Mouse (Mus musculus): ENCODE results near the gene Ppm1l.

Ppm1l gene

DNA sequence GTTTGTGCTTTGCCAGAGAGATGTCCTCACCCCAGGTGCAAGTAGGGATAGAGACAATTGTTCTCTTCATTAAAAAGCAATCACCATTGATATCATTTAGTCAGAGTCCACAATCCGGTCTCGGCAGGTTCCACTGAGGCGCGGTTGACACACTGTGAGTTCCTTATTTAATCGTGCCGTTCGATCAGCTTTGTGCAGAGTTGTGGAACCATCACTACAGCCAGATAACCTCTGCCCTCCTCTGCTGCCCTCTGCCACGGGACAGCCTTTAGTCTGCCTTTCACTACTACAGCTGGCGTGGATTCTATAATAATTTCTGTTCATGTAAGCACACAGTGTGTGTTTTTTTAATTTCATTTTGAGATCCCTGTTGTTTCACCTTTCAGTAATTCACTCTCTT is 17.2 kb downstream of the Ppm1l start:
- DNase-seq (ENCODE audit: low read depth, low spot score): no peak

DNA sequence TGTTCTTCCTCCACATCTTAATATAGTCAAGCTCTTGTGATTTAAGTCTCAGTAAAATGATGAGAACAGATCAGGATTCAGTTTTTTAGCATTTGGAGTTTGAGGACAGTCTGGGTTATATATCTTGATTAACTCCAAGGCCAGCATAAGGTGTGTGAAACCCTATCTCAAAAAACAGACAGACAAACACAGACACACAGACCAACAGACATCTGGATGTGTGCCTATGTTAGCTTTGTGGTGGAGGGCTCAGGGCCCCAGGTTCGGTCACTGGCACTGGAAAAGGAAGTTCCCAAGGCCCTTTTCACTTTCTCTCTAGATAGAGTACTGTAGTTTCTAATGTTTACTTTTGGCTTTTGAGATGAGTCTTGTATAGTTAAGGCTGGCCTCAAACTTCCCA is 23.8 kb downstream of the Ppm1l start:
- DNase-seq (ENCODE audit: low read depth, low spot score): no peak

GRCm38 (mm10) chr3:69340971-69341370 is 24.3 kb downstream of the Ppm1l start:
- no peak for DNase-seq (ENCODE audit: low read depth, low spot score)

- no peak for DNase-seq (ENCODE audit: low read depth, low spot score)
Observed at GRCm38 (mm10) chr3:69341514-69341913, 24.9 kb downstream of the Ppm1l start.

- no peak for DNase-seq (ENCODE audit: low read depth, low spot score)
Observed at GRCm38 (mm10) chr3:69342247-69342921, 25.7 kb downstream of the Ppm1l start.

GRCm38 (mm10) chr3:69343124-69343523 is 26.5 kb downstream of the Ppm1l start:
- no peak for DNase-seq (ENCODE audit: low read depth, low spot score)

DNA sequence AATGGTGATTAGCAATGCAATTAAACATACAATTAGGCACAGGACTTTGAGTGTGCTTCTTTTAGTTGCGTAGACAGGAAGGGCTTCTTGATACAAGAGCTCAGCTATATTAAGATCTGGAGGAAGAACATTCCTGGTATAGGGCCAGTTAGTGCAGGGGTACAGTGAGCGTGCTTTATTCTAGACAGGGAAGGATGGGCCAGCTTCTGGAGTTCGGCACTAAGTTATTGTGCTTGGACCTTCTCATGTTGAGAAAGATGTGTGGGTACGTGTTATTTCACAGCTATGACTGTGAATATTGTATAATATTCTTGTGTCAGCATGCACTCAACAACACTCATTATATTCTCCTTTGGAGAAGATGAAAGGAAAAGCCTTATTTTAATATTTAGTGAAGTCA is 29.9 kb downstream of the Ppm1l start:
- no peak for DNase-seq (ENCODE audit: low read depth, low spot score)

GRCm38 (mm10) chr3:69348197-69348920 is 31.7 kb downstream of the Ppm1l start:
- DNase-seq (ENCODE audit: low read depth, low spot score): no peak

GRCm38 (mm10) chr3:69348921-69349237 is 32.2 kb downstream of the Ppm1l start:
- DNase-seq (ENCODE audit: low read depth, low spot score): no peak

GRCm38 (mm10) chr3:69349973-69350372 is 33.3 kb downstream of the Ppm1l start:
- no peak for DNase-seq (ENCODE audit: low read depth, low spot score)

DNA sequence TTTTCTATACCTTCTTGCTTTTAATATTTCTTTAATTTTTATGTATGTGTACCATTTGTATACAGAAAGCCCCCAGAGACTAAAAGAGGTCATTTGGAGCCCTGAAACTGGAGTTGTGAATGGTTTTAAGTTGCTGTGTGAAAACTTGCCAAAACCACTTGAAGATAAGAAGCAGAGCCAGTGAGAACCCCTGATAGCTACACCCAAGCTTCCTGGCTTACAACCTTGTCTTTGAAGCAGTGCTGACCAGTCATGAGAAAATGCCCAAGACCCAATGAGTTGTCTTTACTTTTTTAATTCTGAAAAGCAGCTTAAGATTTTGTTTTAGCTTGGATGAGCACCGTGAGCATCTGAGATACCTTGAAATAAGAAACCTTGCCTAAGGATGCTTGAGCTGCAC is 35.5 kb downstream of the Ppm1l start:
- DNase-seq (ENCODE audit: low read depth, low spot score): no peak

GRCm38 (mm10) chr3:69354681-69355080 is 38.0 kb downstream of the Ppm1l start:
- DNase-seq (ENCODE audit: low read depth, low spot score): no peak

DNA sequence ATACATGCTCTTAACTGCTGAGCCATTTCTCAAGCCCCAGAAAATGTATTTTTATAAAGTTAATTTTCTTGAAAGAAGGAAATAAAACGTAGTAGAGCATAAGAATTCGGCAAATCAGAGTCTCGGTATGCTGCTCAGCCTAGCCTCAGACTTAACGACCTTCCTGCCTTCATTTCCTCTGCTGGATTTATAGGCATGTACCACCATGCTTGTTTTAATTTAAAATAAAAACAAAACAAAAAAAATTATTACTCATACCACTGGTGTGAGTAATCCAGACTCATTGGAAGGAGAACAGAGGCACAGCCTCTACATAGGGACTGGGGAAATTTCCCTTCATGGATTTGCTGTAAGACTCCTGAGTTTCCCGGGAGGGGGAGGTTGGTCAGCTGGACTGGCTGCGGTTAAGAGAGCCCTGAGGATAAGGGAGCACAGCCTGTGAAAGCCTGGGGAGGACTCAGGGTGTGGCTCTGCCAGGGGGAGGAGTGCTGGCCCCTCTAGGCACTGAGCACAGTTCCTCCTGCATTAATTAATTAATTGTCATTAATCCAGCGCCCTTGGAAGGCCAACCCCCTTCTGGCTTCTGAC is 39.5 kb downstream of the Ppm1l start:
- DNase-seq (ENCODE audit: low read depth, low spot score): no peak

- DNase-seq (ENCODE audit: low read depth, low spot score): no peak
Observed at GRCm38 (mm10) chr3:69356781-69357180, 40.1 kb downstream of the Ppm1l start.

- no peak for DNase-seq (ENCODE audit: low read depth, low spot score)
Observed at GRCm38 (mm10) chr3:69357897-69358619, 41.4 kb downstream of the Ppm1l start.

DNA sequence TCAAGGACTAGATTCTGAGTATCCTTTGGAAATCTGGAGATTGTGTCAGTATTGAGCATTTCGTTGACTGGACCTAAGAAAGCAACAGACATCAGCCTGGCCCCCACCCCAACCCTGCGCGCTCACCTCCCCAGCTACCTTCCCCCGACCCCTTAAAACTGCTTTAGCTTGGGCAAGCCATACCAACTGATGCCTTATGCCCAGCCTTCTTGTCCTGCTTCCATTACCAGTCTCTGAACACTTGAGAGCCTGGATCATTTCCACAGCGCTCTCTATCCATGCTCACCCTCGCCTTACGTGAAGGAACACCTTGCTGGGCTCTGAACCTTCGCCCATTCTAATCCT is 41.9 kb downstream of the Ppm1l start:
- DNase-seq (ENCODE audit: low read depth, low spot score): no peak

DNA sequence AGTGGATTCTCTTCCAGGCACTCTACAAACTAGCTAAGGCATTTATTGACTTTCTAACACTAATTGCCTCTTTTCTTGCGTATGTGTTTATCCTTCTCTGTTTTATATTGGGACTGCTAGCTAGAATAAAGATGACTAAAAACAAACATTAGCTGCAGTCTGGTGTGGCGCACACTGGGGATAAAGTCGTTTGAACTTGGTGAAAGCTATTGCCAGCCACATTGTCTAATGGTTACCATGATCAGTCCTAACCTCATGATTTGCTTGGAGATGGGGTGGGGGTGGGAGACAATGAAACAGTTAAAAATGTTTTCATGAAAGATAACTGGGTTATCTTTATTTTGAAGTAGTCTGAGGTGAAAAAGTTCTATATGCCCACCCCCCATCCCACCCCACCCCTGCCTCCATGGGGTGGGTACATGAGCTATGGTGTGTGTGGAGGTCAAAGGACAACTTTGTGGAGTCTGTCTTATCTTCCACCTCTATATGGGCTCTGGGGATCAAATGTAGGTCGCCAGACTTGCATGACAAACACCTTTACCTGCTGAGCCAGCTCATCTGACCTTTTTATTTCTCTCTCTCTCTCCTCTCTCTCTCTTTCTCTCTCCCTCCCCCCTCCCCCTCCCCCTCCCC is 43.7 kb downstream of the Ppm1l start:
- DNase-seq (ENCODE audit: low read depth, low spot score): no peak

DNA sequence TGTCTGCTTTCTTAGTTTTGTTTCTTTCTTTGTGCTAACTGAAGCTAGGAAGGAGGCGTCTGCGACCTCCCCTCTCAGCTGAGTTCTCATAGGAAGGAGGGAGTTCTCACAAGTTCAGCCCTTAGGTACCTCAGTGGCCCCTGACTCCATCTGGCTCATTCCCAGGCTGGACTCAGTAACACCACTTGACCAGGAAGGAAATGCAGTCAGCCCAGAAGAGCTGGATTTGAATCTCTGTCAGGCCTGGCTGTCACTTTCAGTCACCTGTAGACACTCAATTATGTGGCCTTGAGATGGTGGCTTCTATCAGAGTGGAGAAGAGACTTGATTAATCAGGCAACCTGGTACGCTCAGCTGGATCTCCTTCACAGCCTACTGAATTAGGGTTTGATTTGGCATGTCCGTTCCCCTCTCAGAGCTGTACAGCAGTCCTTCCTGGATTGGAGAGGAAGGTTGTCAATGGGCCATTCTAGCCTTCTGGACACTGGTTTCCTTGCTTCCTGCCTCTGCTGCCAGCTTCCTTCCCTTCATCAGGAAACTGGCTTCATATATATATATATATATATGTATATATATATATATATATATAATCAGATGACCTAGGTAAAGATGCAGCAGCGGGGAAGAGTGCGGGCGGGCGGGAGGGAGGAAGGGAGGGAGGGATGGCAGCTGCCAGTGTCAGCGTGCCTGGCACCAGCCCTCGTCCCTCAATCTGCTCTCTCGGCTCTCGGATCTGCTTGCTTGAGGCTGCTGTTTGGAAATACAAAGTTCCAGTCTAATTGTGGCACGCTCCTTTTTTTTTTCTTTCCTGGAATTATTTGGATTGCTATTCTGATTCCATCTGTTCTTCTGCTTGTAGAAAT is 45.1 kb downstream of the Ppm1l start:
- DNase-seq (ENCODE audit: low read depth, low spot score): no peak

DNA sequence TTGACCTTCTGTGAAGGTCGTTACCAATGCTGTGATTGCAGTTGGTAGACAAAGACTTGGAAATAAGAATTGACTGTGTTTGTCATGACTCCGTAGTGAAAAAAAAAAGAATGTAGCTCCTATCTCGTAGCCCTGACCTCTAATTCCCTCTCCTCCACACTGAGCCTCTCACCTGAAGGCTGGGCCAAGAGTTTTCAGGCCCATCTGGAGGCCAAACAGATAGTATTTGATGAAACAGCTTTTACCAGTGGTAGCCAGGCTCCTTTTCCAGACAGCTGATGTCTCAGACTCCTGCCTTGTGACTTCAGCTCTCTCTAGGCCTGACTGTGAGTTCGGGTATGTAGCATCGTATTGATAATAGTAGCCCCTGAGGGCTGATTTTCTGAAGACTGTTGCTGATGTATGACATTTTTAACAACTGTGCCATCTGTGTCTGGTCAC is 45.7 kb downstream of the Ppm1l start:
- DNase-seq (ENCODE audit: low read depth, low spot score): no peak

DNA sequence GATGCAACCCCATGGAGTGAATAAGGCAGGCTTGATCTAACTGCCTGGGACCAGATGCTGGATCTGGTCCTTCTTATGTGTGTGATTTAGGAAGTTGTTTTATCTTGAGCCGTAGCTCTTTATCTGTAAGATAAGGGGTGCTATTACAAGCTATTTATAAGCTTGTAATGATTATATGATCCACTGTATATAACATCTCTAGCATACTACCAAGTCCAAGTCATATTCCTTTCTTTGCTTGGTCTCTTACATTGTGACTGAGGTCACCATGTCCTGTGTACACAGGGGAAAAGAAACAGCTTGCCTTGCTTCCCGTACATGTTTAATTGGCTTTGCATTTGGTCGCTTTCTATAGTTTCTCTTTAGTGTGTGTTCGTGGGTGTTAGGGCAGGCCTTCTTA is 46.2 kb downstream of the Ppm1l start:
- no peak for DNase-seq (ENCODE audit: low read depth, low spot score)

DNA sequence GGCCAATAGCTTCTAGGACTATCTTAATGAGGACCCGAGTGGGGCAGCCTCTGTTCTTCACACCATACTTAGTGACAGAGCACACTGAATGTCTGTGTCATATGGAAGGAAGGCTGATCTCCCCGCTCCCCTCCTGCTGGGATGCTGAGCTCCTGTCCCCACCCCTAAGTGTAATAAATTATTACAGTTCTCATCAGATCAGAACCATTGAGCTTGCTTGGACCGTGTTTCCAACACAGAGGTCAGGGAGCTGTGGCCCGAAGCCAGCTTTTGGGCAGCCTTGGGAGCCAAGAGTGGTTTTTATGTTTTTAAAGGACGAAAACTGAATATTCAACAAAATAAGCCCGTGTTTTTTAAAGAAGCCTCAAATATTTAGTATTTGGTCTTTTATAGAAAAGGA is 47.5 kb downstream of the Ppm1l start:
- no peak for DNase-seq (ENCODE audit: low read depth, low spot score)

Measured in brain, embryonic 18.5 days (tissue).